Mouse (Mus musculus) layer of hippocampus, adult 18-20 months (tissue): ENCODE data around the gene Iqcf6. TPM values are rescaled to one million over a fixed set of nuclear protein-coding genes. Genes with fewer than 3 reads are reported as not detected.
"Not testable (repeated sequence)": the region's sequence is repeated elsewhere in the genome, so short reads cannot be mapped to it uniquely, and the experiment has no call there.

Experiments
- DNase-seq, 2 experiments: peaks; one replicate each; pipeline ENCODE4 v3.0.0; 2022; ENCODE audit warnings: low spot score in 2 of 2
- long read RNA-seq: library from polyadenylated mRNA; stranded (forward); transcript quantifications from one replicate; pipeline ENCODE4 v2.0.0, GENCODE M21; 2021
- total RNA-seq, 2 experiments: library from RNA; stranded (reverse); gene quantifications; 2 replicates each; pipeline ENCODE4 v1.2.3; 2021

Iqcf6 gene
- not detected for total RNA-seq
- long read RNA-seq: 0 reads

DNA sequence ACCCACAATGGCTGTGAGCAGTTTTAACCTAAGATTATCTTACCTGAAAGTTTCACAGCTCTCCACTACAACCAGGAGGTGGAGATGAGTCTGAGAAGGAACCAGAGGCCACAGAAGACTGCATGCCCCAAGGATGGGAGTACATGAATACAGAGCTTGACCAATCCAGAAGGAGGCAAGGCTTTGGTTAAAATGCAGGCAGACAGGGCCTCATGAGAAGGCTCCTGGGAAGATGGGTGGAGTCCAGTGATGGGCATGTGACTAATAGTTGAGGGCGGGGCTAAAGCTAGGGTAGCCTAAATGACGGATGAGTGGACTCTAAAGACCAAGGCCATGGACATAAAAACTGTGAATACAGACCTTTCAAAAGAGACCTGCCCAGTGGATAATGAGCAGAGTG lies at the start of gene Iqcf6:
Gene Iqcf6, plus strand, starts transcription at position 301 of the 400 bp plus-strand sequence.
- DNase-seq: no peak

- peak in 1 of 2 experiments; percentile 45 for DNase-seq
Measured at GRCm38 (mm10) chr9:106580016-106580415, 46.4 kb upstream of the Iqcf6 start.

DNA sequence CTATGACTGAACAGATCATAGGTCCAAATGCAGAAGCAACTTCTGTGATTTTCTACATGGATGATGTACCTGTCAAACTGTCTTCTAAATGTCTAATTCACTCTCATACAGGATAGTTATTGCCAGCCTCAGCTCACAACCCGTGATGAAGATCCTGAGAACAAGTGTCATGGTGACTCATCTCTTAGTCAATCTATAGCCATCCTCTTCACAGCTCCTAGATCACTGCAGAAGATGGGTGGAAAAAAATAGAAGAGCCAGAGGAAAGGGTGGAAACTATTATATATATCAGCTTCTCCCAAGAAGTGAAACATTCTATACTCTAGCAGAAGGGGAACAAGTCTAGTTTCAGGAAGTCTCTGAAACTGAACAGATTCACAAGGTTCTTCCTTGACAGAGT lies 43.8 kb upstream of the Iqcf6 start:
- no peak for DNase-seq

DNA sequence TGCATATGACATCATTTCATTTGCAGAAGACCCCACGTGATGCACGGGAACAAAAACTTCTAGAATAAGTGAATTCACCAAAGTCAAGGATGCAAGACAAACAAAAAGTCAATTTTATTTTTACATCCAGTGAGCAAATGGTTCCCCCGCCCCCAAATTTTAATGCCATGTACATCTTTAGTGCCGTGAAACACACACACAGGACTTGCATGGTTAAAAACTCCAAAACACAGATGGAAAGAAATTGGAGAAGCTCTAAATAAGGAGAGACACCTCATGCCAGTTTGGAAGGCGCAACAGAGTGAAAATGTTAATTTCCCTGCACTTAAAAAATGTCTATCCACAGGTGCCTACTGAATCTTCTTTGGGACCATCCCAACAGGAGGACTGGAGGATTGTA lies 34.2 kb upstream of the Iqcf6 start:
- DNase-seq: no peak

DNA sequence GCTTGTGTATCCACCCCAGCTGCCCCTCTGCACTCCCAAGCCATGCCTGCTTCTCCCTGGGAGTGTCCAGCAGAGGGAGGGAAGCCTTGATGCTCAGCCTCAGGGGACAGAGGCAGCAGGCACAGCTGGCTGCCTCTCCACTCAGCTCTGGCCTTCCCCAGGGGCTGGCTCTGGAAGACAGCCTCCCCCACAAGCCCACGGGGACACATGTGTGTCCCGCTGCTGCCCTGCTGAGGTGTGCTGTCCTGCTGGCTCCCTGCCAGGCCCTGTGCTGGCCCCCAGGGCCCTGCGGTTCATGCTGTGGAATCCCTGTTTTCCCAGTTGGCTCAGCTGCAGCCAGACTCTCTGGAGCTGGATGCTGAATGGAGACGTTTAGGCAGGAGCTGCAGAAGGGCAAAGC lies 31.0 kb upstream of the Iqcf6 start:
- DNase-seq: not testable (repeated sequence)

DNA sequence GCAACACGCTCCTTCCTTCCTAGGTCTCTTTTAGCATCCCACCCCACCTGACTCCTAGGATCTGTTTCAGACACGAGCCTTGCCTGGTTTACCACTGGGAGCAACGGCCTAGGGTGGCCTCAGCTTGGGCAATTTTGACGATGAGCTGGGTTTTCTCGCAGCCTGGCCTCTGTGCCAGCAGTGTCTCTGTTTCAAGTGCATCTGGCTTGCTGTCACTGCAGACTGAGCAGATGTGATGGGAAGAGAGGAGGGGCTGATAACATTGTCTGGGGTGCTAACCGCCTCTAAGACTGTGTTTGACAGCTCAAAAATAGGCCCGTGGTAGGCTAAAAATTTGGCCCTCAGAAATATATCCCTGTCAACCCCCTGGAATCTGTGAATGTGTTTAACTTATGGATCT lies 30.5 kb upstream of the Iqcf6 start:
- DNase-seq: no peak

DNA sequence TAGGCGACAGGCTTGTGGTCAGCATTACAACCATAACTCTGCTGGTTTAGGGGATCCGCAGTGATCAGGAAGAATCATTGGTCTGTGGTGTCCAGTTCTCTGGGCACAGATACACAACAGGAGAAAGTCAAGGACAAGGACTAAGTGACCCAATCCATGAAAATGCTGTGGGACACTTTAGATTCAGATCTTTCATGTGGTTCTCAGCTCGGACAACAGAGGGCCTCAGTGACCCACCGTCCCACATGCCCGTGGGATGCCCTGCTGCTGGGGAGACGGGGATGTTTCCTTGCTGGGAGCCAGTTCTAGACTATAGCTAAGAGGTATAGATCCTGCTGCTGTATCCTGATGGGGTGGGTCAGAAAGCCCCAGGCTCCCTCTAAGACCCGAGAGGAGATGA lies 27.9 kb upstream of the Iqcf6 start:
- no peak for DNase-seq

GRCm38 (mm10) chr9:106600546-106600945 lies 25.8 kb upstream of the Iqcf6 start:
- peak; percentile 53 to 79 for DNase-seq

DNA sequence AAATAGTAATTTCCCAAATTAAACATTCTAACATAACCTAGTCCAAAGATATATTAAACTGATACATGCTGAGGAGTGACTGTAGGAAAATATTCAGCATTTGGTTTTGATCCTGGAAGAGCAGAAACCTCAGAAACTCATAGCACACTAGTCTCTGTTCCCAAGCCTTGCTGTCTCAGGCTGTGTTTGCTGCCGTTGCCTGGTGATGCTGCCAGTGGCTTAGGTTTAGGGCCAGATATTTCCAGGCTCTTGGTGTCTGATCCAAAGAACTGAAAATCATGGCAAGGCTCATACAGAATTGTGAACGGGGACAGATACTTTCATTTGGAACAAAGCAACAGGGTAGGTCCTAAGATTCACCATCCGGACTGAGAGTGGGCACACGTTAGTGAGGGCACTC lies 15.7 kb upstream of the Iqcf6 start:
- DNase-seq: peak in 1 of 2 experiments; percentile 41

- no peak for DNase-seq
Measured at GRCm38 (mm10) chr9:106613951-106614350, 12.4 kb upstream of the Iqcf6 start.

DNA sequence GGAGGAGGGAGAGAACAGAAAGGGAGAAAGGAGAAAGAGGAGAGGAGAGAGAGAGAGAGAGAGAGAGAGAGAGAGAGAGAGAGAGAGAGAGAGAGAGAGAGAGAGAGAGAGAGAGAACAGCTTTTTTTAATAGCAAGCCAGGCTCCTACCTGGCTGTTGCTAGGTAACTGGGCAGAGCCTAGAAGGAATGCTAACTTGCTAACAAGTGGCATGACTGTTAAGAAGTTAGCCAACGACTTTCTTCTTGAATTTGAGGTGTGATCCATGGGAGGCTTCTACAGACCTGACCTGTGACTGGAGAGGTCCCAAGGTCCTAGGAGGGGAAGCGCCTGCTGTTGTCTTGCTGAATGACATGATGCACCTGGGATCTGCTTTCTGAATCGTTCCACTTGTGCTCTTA lies 11.8 kb upstream of the Iqcf6 start:
- no peak for DNase-seq

DNA sequence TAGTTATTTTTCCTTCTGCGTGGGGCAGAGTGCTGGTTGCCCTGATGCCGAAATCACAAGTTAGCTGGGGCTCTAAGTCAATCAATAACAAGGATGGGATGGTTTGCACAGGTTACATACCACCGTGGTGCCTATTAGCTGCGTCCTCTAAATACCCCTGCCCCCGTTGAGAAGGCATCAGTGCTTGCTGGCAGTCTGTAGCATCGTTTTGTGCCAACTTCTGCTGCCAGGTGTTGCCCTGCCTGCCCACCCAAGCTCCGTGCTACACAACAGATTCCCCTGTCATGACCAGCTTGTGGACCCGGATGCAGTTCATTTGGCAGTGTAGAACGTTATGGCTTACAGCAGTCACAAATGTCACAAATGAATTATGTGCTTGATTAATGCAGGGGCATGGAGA lies 10.1 kb upstream of the Iqcf6 start:
- no peak for DNase-seq

DNA sequence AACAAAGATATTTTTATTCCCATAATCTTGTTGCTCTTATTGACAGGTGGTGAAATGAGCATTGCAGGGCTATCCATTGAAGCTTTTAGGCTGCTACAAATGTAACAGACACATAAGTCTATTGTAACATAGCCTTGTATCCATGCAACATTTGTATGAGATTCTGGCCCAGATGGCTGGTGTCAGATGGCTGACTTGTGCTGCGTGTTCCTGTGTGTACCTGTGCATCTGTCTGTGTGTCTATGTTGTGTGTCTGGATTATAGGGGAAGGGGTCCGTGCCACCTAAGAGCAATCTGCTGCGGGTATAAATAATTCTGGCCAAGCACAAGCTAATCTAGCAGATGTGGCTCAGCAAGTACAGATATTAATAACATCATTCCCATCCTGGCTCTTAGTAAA lies 8.9 kb upstream of the Iqcf6 start:
- peak; percentile 81 to 93 for DNase-seq

DNA sequence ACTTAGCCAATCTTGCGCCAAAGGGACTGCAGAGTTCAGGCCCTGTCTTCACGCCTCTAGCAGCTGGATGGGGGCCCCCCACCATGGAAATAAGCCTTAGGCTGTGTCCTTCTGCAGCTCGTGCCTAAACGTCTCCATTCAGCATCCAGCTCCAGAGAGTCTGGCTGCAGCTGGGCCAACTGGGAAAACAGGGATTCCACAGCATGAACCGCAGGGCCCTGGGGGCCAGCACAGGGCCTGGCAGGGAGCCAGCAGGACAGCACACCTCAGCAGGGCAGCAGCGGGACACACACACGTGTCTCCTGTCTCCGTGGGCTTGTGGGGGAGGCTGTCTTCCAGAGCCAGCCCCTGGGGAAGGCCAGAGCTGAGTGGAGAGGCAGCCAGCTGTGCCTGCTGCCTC lies 1.4 kb downstream of the Iqcf6 start:
- not testable (repeated sequence) for DNase-seq

GRCm38 (mm10) chr9:106632185-106632584 lies 5.8 kb downstream of the Iqcf6 start:
- no peak for DNase-seq

- no peak for DNase-seq
Measured at GRCm38 (mm10) chr9:106638154-106638553, 11.8 kb downstream of the Iqcf6 start.

DNA sequence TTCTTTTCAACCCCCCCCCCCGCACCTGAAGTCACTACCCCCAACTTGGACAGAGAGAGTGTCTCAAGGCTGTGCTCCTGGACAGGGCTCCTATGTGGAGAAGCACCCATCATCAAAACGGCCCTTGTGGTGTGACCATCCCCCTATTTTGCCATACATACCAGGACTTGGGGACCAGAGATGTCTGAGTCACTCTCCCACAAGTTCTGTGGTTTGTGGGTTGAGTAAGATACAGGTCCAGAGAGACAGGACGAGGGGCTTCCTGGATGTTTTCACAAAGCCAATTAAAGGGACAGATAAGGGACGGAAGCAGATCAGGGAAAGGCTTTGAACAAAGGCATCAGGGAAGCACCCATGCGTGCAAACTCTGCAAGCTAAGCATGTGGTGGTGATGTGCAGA lies 15.0 kb downstream of the Iqcf6 start:
- DNase-seq: no peak

DNA sequence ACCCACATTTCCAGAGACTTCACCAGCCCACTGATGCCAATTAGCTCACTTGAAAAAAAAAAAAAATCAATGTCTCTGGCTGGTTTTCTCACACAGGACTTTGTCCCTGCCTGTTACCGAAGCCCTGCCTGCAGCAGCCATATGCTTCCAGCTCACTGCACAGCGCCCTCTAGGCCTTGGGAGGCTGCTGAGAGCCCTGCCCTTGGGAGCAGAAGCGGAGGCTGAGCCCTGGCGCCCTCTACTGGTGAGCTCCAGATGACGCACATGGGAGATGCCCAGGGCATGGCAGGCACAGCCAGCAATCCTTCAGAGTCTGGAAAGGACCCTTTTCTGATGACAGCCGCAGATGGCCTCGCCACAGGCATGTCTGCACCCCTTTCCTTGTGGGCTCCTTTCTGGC lies 16.7 kb downstream of the Iqcf6 start:
- peak in 1 of 2 experiments; percentile 86 for DNase-seq

GRCm38 (mm10) chr9:106643787-106644186 lies 17.4 kb downstream of the Iqcf6 start:
- no peak for DNase-seq

- DNase-seq: peak in 1 of 2 experiments; percentile 78
Measured at GRCm38 (mm10) chr9:106645684-106646271, 19.4 kb downstream of the Iqcf6 start.

GRCm38 (mm10) chr9:106647226-106647625 lies 20.8 kb downstream of the Iqcf6 start:
- no peak for DNase-seq

DNA sequence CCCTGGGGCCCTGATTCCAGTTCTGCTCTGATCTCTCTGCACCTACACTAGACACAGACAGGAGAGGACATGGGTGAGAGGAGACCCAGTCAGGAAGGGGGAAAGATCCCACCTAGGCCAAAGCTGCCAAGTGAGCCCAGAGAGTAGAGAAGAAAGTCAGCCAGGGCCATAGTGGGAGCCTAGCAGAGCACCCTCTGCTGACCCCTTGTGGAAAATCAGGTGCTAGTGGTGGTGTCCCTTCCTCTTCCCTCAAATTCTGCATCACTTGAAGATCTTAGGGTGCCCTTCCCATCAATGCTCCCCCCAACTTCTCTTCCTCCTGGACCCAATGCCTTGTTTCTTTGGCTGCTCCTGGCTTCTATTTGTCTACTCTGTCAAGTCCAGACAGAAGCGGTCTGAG lies 26.3 kb downstream of the Iqcf6 start:
- DNase-seq: peak in 1 of 2 experiments; percentile 57

DNA sequence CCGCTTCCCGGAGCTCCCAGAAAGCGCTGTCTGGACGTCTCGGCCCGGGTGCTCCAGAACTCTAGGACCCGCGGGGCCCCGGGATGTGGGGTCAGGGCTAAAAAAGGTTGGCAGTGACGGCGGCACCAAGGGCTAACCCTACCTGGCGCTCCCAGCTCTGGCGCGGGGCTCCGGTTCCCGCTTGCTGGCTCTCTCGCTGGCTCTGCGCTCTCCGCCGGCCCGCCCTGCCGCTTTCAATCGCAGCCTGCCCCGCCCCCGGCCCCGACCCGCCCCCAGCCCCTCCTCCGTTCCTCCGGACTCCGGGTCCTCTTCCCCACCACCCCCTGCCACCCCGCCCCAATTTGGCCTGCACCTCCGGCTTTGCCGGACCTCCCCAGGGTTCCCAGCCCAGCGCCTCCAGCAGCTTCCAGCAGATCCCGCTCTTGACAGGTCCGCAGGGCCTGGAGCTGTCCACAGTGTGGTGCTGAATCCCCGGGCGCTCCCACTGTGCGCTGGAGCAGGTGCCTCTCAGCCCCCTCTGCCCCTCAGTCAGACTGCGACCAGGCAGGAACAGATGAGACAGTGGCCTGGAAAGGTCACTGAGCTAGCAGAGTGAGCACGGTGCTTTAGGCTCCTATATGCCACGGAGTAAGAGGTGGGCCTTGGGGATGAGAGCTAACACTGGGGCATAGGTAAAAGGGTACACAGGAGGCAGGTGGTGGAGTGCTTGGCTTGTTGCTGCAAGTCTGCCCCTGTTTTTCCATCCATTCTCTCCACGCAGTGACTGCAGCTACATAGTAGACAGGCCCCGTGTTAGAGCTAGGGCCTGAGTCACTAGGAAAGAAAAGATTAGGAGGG lies 29.7 kb downstream of the Iqcf6 start, which contains the start of gene Grm2:
Gene Grm2, minus strand, starts transcription at position 199 of the 837 bp plus-strand sequence.
- no peak for DNase-seq
